Mouse (Mus musculus) heart, embryonic 13.5 days (tissue): ENCODE measurements around the gene Kcna1. TPM values are rescaled to one million over a fixed set of nuclear protein-coding genes. Genes with fewer than 3 reads are reported as not detected.

ENCODE experiments used
- ATAC-seq: fragments of 200-750 bp; cut with Nextera tagmentation; 2 replicates; pipeline ENCODE4 v1.8.0; 2017; ENCODE audit warnings: moderate TSS enrichment; ENCODE audit not compliant: insufficient number of reproducible peaks, low FRiP score, low TSS enrichment; ENCODE audit errors: extremely low read depth
- H3K27ac ChIP-seq: fragments of 300-500 bp; sonication (generic); replicated peaks from 2 replicates; pipeline ENCODE4 v1.5.1; 2015; ENCODE audit warnings: moderate library complexity, mild to moderate bottlenecking, inconsistent platforms
- H3K27me3 ChIP-seq: fragments of 300-500 bp; sonication (generic); replicated peaks from 2 replicates; pipeline ENCODE4 v1.6.1; 2015; ENCODE audit warnings: mild to moderate bottlenecking, inconsistent platforms
- H3K36me3 ChIP-seq: fragments of 300-500 bp; sonication (generic); 2 replicates; pipeline ENCODE4 v1.6.1; 2015; ENCODE audit warnings: mild to moderate bottlenecking, inconsistent platforms
- H3K4me1 ChIP-seq: fragments of 300-500 bp; sonication (generic); 2 replicates; pipeline ENCODE4 v1.6.1; 2015; ENCODE audit warnings: inconsistent platforms
- H3K4me2 ChIP-seq: fragments of 300-500 bp; sonication (generic); 2 replicates; pipeline ENCODE4 v1.6.1; 2015; ENCODE audit warnings: inconsistent platforms, mild to moderate bottlenecking, moderate library complexity
- H3K4me3 ChIP-seq: fragments of 300-500 bp; sonication (generic); 2 replicates; pipeline ENCODE4 v1.5.1; 2015; ENCODE audit warnings: moderate library complexity, mild to moderate bottlenecking, inconsistent platforms
- H3K9ac ChIP-seq: fragments of 300-500 bp; sonication (generic); 2 replicates; pipeline ENCODE4 v1.6.1; 2015; ENCODE audit warnings: inconsistent platforms, mild to moderate bottlenecking, moderate library complexity
- H3K9me3 ChIP-seq: fragments of 300-500 bp; sonication (generic); 2 replicates; pipeline ENCODE4 v1.6.1; 2016; ENCODE audit warnings: inconsistent platforms
- WGBS: fragments of 180-500 bp; shearing (Covaris S2); methylation state at CpG from one replicate; pipeline ENCODE4 v1.1.7; 2015; ENCODE audit warnings: mixed read lengths; 5-methylcytosine and 5-hydroxymethylcytosine counted together
- polyA plus RNA-seq: library from polyadenylated mRNA; unstranded; fragments of >200 nt; fragmentation: Nextera tagmentation; extraction: Ambion mirVana; gene quantifications from 2 replicates; pipeline ENCODE4 v1.2.1, GENCODE M21; 2015

Kcna1 gene
- polyA plus RNA-seq, 1 experiment from 2014 or later: 0.23 TPM

DNA sequence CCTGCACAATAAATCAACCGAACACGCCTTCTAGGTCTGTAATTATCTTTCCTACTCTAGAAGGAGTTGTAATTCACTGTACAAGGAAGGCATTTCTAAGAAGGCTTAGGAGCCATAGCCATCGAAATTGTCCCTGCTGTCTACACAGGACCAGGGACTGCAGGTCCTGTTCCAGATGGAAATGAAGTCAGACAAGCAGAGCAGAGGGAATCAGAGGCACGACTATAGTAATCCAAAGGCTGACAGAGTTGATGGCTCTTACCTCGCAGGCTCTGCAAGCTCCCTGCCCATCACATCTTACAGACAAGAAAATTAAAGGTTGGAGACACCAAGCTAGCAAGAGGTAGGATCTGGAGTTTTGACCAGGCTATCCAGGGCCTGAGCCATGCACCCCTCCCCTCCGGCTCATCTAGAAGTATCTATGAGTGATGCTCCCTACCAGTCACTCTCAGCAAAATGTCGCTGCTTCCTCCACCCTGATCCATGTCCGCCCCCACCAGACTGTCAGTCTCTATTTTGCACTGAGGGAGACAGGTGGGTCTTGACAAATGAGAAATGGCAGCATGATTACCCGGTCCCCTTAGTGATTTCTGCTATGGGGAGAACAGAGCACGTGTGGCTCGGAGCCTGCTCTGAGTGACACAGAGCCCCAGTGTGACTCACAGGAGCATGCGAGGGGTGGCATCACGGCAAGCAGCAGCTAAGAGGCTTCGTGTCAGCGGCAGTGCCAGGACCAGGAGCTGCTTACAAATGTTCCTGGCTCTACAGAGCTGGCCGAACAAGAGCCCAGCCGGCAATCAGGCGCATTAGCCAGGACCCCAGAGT is 50.2 kb downstream of the Kcna1 start:
- ATAC-seq: no peak
- no peak overlapping the region for H3K27ac ChIP-seq
- H3K9me3 ChIP-seq: no peaks in the 10 kb centered on the region
- H3K9ac ChIP-seq: no peak overlapping the region
- H3K4me3 ChIP-seq: no peak overlapping the region
- 0 out of 2 replicates have a peak, but pooled peaks cover 4% of the 10 kb centered on the region for H3K27me3 ChIP-seq
- H3K36me3 ChIP-seq: no peaks in the 10 kb centered on the region
- WGBS: 78% methylated on average over 18 of the region's 18 CpGs
- no peak overlapping the region for H3K4me2 ChIP-seq
- peaks cover 4% of the 10 kb centered on the region; the same call in 1 of the 2 replicates for H3K4me1 ChIP-seq

DNA sequence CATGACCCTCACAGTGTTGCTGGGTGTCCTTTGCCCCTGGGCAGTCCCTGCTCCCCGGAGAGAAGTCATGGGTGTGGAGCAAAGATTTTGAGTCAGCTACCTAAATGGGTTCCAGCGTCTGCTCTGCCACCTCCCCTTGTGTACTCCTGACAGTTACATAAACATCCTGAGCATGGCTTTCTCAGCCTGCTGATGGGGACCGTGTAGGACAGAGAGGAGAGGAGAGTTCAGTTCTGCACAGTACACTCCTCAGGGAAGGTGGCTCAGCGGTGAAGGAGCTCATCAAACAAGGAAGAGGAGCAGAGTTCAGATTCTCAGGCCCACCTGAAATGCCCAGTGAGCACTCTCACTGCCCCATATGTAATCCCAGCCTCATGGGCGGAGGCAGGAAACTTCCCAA is 51.1 kb downstream of the Kcna1 start:
- H3K4me3 ChIP-seq: no peak overlapping the region
- no peak overlapping the region for H3K27ac ChIP-seq
- ATAC-seq: no peak
- 0 out of 2 replicates have a peak, but pooled peaks cover 4% of the 10 kb centered on the region for H3K27me3 ChIP-seq
- peaks cover 4% of the 10 kb centered on the region; the same call in 1 of the 2 replicates for H3K4me1 ChIP-seq
- 44% methylated on average over 5 of the region's 5 CpGs for WGBS
- H3K9ac ChIP-seq: no peak overlapping the region
- H3K9me3 ChIP-seq: no peaks in the 10 kb centered on the region
- H3K36me3 ChIP-seq: no peaks in the 10 kb centered on the region
- no peak overlapping the region for H3K4me2 ChIP-seq

DNA sequence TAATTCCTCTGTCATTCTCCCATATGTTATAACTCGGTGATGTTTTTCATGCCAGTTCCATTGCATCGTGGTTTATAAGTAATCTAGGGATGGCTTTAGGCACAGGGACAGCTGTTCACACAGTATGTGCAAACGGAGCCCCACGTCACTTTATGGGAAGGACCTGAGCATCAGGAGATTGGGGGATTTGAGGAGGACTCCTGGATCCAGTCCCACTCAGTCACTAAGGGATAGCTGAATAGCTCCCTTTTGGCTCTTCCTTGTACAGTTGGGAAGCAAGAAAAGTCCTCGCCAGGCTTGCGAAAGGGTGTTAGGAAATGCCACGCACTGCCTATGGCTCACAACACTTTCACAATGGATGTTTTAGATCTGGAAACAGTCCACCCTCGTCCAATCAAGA is 51.8 kb downstream of the Kcna1 start:
- no peak overlapping the region for H3K27ac ChIP-seq
- ATAC-seq: no peak
- H3K4me2 ChIP-seq: no peak overlapping the region
- H3K36me3 ChIP-seq: no peaks in the 10 kb centered on the region
- H3K9me3 ChIP-seq: no peaks in the 10 kb centered on the region
- H3K27me3 ChIP-seq: 0 out of 2 replicates have a peak, but pooled peaks cover 4% of the 10 kb centered on the region
- WGBS: 75% methylated on average over 8 of the region's 8 CpGs
- no peaks in the 10 kb centered on the region; the same call in 1 of the 2 replicates for H3K4me1 ChIP-seq
- no peak overlapping the region for H3K4me3 ChIP-seq
- no peak overlapping the region for H3K9ac ChIP-seq

DNA sequence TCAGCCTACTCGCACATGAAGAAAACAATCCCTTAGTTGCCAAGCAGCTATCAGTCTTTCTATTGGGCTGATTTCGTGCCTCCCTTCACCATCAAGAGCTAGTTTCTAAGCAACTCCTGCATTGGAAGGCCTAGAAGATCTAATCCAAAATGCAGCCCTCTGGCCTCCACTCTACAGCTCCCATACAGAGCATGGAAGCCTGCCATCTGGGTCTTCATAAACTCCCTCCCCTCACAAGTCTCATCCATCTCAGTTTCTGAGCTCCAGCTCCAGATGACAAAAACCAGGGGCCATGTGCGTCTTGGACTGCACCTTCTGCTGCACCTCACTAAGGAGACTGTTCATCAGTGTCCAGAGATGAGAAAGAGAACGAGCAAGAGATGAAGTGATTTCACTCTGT is 52.8 kb downstream of the Kcna1 start:
- Histone ChIP-seq H3K27me3 (0 out of 2 replicates have a peak, but pooled peaks cover 4% of the 10 kb centered on the region), H3K4me1 (no peaks in the 10 kb centered on the region), H3K9ac (no peak overlapping the region), H3K27ac (no peak overlapping the region), H3K36me3 (no peaks in the 10 kb centered on the region), H3K4me2 (no peak overlapping the region), H3K4me3 (no peak overlapping the region), H3K9me3 (no peaks in the 10 kb centered on the region)
- 74% methylated on average over 4 of the region's 4 CpGs for WGBS
- ATAC-seq: no peak

Other genes with a start within 250 kb of the Kcna1 start
- 6.2 and 7.6 TPM in 2 replicates for gene Kcna5, start 111.0 kb downstream of the Kcna1 start, polyA plus RNA-seq
- 0.61 and 1.4 TPM in 2 replicates for gene Kcna6, start 94.3 kb upstream of the Kcna1 start, polyA plus RNA-seq
- gene Ndufa9, start 202.8 kb upstream of the Kcna1 start, polyA plus RNA-seq: 329 and 372 TPM in 2 replicates
- 0.05 TPM in 1 of 2 replicates, not detected in the other for gene Akap3, start 206.7 kb upstream of the Kcna1 start, polyA plus RNA-seq